Mouse (Mus musculus) neutrophil, adult 65 days (primary cell): ENCODE results near the gene Rasl2-9. TPM values are rescaled to one million over a fixed set of nuclear protein-coding genes. Genes with fewer than 3 reads are reported as not detected.

Source experiments
- total RNA-seq: library from RNA; stranded (reverse); gene quantifications from 2 replicates; pipeline ENCODE4 v1.2.4, GENCODE M21; 2023

Gene Rasl2-9
- 0.41 TPM in 1 of 2 replicates, not detected in the other for total RNA-seq

DNA sequence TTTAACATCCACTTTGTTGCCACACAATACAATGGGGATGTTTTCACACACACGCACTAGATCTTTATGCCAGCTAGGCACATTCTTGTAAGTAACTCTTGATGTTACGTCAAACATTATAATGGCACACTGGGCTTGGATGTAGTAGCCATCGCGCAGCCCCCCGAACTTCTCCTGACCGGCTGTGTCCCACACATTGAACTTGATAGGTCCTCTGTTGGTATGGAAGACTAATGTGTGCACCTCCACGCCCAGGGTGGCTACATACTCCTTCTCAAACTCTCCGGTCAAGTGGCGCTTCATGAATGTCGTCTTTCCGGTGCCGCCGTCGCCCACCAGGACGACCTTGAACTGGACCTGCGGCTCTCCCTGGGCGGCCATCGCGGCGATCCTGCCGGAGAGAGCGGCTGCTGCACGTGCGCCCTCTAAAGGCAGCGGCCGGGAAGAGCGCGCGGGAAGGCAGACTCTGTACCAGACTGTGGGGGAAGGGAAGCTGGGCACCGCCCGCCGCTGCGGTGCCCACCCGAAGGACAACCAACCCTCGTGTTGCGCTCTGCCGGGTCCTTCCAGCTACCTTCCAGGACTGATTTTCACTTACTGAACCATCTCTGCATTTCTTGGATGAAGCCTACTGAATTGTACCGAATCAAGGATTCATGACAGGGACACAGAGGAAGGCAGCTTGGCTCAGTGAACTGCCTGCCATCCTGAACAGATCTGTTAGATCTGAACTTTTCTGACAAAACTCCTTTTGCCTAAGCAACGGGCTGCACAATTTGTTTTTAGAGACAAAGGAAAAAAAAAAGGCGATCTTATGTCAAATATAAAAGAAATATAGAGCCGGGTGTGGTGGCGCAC lies at the start of gene Rasl2-9:
Rasl2-9 (minus strand) TSS at position 402 of the 858 bp plus-strand sequence.

DNA sequence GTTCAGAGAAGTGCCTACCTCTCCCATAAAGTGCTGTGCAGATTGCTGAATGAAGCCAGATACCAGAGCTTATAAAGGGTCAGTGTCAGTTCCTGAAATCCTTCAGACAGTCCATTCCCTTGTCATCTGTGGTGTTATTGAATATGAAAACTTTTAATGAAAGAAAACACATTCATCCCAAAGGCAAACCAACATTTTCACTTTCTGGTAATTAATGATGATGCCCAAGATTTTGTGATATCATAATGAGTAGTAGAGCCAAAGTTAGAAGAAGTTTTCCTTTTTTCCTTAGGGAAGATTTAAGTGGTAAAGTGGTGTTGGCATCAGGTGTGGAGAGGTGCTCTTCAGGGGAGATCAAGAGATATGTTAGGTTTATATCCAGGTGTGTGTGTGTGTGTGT lies 23.8 kb upstream of the Rasl2-9 start, which contains the start of gene Vmn1r55:
Vmn1r55 (minus strand) TSS at position 101 of the 400 bp plus-strand sequence.

GRCm38 (mm10) chr7:5116850-5117249 lies 8.9 kb downstream of the Rasl2-9 start, which contains the start of gene Rfpl4:
Gene Rfpl4, minus strand, starts transcription at chr7:5116950.

DNA sequence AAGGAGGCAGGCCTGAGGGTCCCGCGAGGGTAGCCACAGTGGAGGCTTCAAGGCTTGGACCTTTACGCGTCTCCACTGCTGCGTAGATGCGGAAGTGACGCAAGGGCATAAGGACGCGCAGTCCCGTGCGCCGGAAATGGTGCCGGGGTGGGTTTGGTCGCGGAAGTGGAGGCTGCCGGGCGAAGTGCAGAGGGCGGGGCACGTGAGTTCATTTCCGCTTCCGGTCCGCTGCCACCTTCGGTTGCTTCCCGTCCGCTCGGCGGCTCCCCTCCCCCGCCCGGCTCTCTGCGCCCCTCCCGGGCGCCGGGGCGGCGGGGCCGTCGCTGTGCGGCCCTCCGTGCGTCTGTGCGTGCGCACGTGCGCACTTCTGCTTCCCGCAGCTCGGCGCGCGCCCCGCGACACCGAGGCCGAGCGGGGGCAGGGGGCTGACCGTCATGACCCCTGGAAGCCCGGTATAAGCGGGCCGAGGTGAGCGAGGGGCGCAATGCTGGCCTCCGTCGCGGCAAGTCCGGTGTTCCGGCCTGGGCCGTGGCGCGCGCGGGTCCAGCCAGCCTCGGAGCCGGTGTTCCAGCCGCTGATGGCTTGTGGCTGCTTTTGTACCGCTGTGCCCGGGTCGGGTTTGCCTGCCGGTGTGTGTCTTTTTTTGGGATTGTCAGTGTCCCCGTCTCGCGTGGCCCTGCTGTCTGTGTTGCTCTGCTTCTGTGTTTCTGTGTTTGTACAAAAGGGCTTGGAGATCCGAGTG lies 45.6 kb downstream of the Rasl2-9 start, which contains the start of gene Epn1:
Epn1 (plus strand) TSS at position 226 of the 742 bp plus-strand sequence.

Other genes with a start within 250 kb of the Rasl2-9 start
- 6.0 and 6.2 TPM in 2 replicates for gene Isoc2a, start 248.8 kb downstream of the Rasl2-9 start, total RNA-seq
- not detected in 2 replicates for gene Gm36210, start 219.4 kb downstream of the Rasl2-9 start, total RNA-seq
- gene Zfp628, start 210.7 kb downstream of the Rasl2-9 start, total RNA-seq = 13.2 and 16.2 TPM in 2 replicates
- 1.7 and 1.9 TPM in 2 replicates for gene Nat14, start 203.9 kb downstream of the Rasl2-9 start, total RNA-seq
- gene Ssc5d, start 200.2 kb downstream of the Rasl2-9 start, total RNA-seq = 0.44 TPM in 1 of 2 replicates, not detected in the other
- not detected in 2 replicates for gene Sbk2, start 161.5 kb downstream of the Rasl2-9 start, total RNA-seq
- not detected in 2 replicates for gene Sbk3, start 154.8 kb downstream of the Rasl2-9 start, total RNA-seq
- gene Zfp579, start 129.8 kb downstream of the Rasl2-9 start, total RNA-seq = 3.4 and 6.0 TPM in 2 replicates
- gene Zfp524, start 111.5 kb downstream of the Rasl2-9 start, total RNA-seq = 11.9 and 12.6 TPM in 2 replicates
- 26.5 and 31.4 TPM in 2 replicates for gene Fiz1, start 111.3 kb downstream of the Rasl2-9 start, total RNA-seq
- gene Gm44973, start 110.5 kb downstream of the Rasl2-9 start, total RNA-seq = not detected in 2 replicates
- gene Zfp865, start 105.6 kb downstream of the Rasl2-9 start, total RNA-seq = 38.0 and 47.1 TPM in 2 replicates
- 0.29 and 0.98 TPM in 2 replicates for gene Ccdc106, start 105.4 kb downstream of the Rasl2-9 start, total RNA-seq
- gene 4632433K11Rik, start 91.8 kb downstream of the Rasl2-9 start, total RNA-seq = 0.98 TPM in 1 of 2 replicates, not detected in the other
- 2.0 and 2.2 TPM in 2 replicates for gene Zfp784, start 87.5 kb downstream of the Rasl2-9 start, total RNA-seq
- 0.98 and 1.2 TPM in 2 replicates for gene Zfp580, start 74.4 kb downstream of the Rasl2-9 start, total RNA-seq
- gene U2af2, start 63.8 kb downstream of the Rasl2-9 start, total RNA-seq = 219 and 291 TPM in 2 replicates
- 143 and 147 TPM in 2 replicates for gene Epn1, start 45.7 kb downstream of the Rasl2-9 start, total RNA-seq
- gene Rfpl4, start 9.0 kb downstream of the Rasl2-9 start, total RNA-seq = not detected in 2 replicates
- not detected in 2 replicates for gene Vmn1r55, start 23.7 kb upstream of the Rasl2-9 start, total RNA-seq
- gene Vmn1r56, start 70.8 kb upstream of the Rasl2-9 start, total RNA-seq = not detected in 2 replicates
- not detected in 2 replicates for gene Vmn1r57, start 92.5 kb upstream of the Rasl2-9 start, total RNA-seq
- not detected in 2 replicates for gene Gm5065, start 224.6 kb upstream of the Rasl2-9 start, total RNA-seq
- gene Nlrp2, start 225.1 kb upstream of the Rasl2-9 start, total RNA-seq = not detected in 2 replicates